Mouse (Mus musculus) leukemia stem cell, adult 10-12 weeks (primary cell): ENCODE data around the gene Rpp21. TPM values are rescaled to one million over a fixed set of nuclear protein-coding genes. Genes with fewer than 3 reads are reported as not detected.

Experiments
- polyA plus RNA-seq: library from polyadenylated mRNA; stranded (reverse); fragments of >175 nt; gene quantifications from 2 replicates; pipeline ENCODE4 v1.2.3, GENCODE M21; 2012; ENCODE audit warnings: low replicate concordance

Gene Rpp21
- polyA plus RNA-seq = 59.6 and 98.6 TPM in 2 replicates

DNA sequence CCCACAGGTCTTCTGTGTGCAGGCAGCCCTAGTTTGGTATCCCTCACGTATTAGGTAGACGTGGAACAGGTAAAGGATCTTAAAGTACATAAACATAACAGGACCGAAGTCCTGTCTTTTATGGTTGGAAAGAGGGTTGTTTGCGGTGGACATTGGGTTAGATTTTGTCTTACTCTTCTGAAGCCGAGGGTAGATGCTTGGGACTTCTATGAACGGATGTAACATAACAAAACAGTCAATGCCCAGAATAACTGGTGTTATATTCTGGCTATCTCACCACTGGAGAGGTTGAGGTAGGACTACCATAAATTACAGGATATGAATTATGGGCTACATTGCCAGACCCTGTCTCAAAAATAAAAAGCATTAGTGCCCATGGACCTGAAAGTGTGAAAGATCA is at the start of gene Rpp21:
Rpp21 (minus strand) TSS at position 101 of the 400 bp plus-strand sequence.

DNA sequence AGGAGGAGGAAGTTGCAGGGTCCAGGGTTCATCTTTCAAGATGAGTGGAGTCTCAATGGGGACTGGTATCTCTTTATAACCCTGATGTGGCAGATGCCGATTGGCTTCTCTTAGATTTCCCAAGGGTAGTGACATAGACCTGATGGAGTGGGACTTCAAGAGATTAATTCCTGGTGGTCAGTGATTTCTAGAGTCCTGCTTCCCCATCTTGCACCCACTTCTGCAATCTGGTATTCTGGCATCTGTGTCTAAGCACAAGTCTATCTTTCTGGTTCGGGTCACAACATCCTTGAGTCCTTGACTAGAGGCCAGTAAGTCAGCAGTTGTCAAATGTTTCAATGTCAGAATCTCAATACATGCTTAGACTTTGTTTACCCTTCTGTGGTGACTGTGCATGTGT is 28.5 kb upstream of the Rpp21 start, which contains the start of gene H2-M10.2:
H2-M10.2 (minus strand) TSS at position 101 of the 400 bp plus-strand sequence.

DNA sequence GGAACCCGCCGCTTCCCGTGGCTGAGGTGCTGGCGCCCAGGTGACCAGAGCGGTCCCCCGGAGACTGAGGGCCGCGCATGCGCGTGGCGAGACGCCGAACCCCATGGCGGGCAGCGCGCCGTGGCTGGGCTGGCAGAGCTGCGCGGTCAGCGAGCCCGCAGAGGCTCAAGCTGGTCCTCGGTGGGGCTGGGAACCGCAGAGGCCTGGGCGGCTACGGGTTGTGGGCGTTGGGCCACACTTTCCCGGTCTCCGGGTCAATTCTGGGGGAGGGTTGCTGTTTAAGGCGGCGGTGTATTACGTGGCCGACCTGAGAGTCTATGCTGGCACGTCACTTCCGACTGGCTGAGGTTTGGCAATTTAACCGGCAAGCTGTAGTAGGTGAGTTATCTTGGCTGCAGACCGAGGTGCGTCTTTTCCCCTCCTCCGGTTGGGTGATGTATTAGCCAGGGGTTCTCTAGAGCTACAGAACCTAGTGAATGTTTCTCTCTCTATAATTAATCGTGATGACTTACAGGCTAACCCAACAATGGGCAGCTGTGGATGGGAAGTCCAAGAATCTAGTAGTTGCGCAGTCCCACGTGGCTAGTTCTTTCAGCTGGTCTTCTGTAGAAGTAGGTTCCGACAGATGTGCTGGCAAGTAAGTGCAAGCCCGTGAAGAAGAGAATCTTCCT is 13.9 kb upstream of the Rpp21 start, which contains the start of gene Trim39:
Trim39 (minus strand) TSS at position 662 of the 671 bp plus-strand sequence.

Other genes starting within 250 kb of the Rpp21 start
- 13.9 and 21.8 TPM in 2 replicates for gene H2-T24, start 237.5 kb downstream of the Rpp21 start, polyA plus RNA-seq
- 71.1 and 96.8 TPM in 2 replicates for gene H2-T23, start 225.2 kb downstream of the Rpp21 start, polyA plus RNA-seq
- gene H2-T22, start 215.3 kb downstream of the Rpp21 start, polyA plus RNA-seq = 8.8 and 13.7 TPM in 2 replicates
- not detected in 2 replicates for gene Gm6034, start 215.1 kb downstream of the Rpp21 start, polyA plus RNA-seq
- gene Gm11127, start 199.7 kb downstream of the Rpp21 start, polyA plus RNA-seq = 39.1 and 40.3 TPM in 2 replicates
- gene Gm19684, start 136.4 kb downstream of the Rpp21 start, polyA plus RNA-seq = not detected in 2 replicates
- 0.30 TPM in 1 of 2 replicates, not detected in the other for gene Gm7030, start 128.6 kb downstream of the Rpp21 start, polyA plus RNA-seq
- 0.54 TPM in 1 of 2 replicates, not detected in the other for gene Gm8909, start 89.5 kb downstream of the Rpp21 start, polyA plus RNA-seq
- gene H2-T3, start 67.8 kb downstream of the Rpp21 start, polyA plus RNA-seq = not detected in 2 replicates
- 10.4 and 12.7 TPM in 2 replicates for gene Trim39, start 14.2 kb upstream of the Rpp21 start, polyA plus RNA-seq
- not detected in 2 replicates for gene H2-M10.2, start 28.4 kb upstream of the Rpp21 start, polyA plus RNA-seq
- not detected in 2 replicates for gene H2-M10.1, start 68.1 kb upstream of the Rpp21 start, polyA plus RNA-seq
- not detected in 2 replicates for gene H2-M10.3, start 110.3 kb upstream of the Rpp21 start, polyA plus RNA-seq
- gene H2-M10.4, start 204.3 kb upstream of the Rpp21 start, polyA plus RNA-seq = not detected in 2 replicates